Mouse (Mus musculus) cerebellum, postnatal 4 days (tissue): ENCODE data around the gene Gal3st4.
"Not testable (repeated sequence)": the region's sequence is repeated elsewhere in the genome, so short reads cannot be mapped to it uniquely, and the experiment has no call there.

Source experiments
- DNase-seq, 2 experiments: peaks; one replicate each; pipeline ENCODE4 v3.0.0; 2022; ENCODE audit warnings: low spot score in 2 of 2, mixed read lengths in 1 of 2

Gene Gal3st4

GRCm38 (mm10) chr5:138216632-138217031, 56.0 kb downstream of the Gal3st4 start:
- DNase-seq = not testable (repeated sequence)
